Mouse (Mus musculus) R1 (cell line): ENCODE data around the gene Pkp3.

Source experiments
- DNase-seq: peaks from one replicate; pipeline ENCODE4 v3.0.0-alpha.2; 2018; ENCODE audit warnings: low read depth, low spot score

Gene Pkp3

GRCm38 (mm10) chr7:141094487-141095205 is 16.6 kb downstream of the Pkp3 start:
- no peak for DNase-seq

GRCm38 (mm10) chr7:141096021-141096420 is 18.0 kb downstream of the Pkp3 start:
- peak; percentile 65 for DNase-seq

- peak; percentile 88 for DNase-seq
Observed at GRCm38 (mm10) chr7:141096649-141097056, 18.6 kb downstream of the Pkp3 start.

- DNase-seq, result no peak
Observed at GRCm38 (mm10) chr7:141097177-141097576, 19.2 kb downstream of the Pkp3 start.

GRCm38 (mm10) chr7:141099911-141100691 is 22.1 kb downstream of the Pkp3 start, which contains the start of gene Sigirr:
Gene Sigirr, minus strand, starts transcription at chr7:141100572.
- DNase-seq, result peak; percentile 80

- DNase-seq, result no peak
Observed at GRCm38 (mm10) chr7:141103161-141103560, 25.1 kb downstream of the Pkp3 start.

- DNase-seq, result no peak
Observed at GRCm38 (mm10) chr7:141115874-141116273, 37.9 kb downstream of the Pkp3 start.

- DNase-seq, result peak; percentile 84
Observed at GRCm38 (mm10) chr7:141117636-141118035, 39.6 kb downstream of the Pkp3 start, which contains the start of gene Ano9. Gene Ano9, minus strand, starts transcription at chr7:141117806.

GRCm38 (mm10) chr7:141119487-141119886 is 41.5 kb downstream of the Pkp3 start:
- peak; percentile 33 for DNase-seq

GRCm38 (mm10) chr7:141120605-141121004 is 42.6 kb downstream of the Pkp3 start:
- no peak for DNase-seq

- peak; percentile 30 for DNase-seq
Observed at GRCm38 (mm10) chr7:141121051-141121531, 43.1 kb downstream of the Pkp3 start.

GRCm38 (mm10) chr7:141122245-141122644 is 44.2 kb downstream of the Pkp3 start, which contains the start of gene Ptdss2:
Gene Ptdss2, plus strand, starts transcription at chr7:141122382.
- peak; percentile 92 for DNase-seq

GRCm38 (mm10) chr7:141122689-141123516 is 44.9 kb downstream of the Pkp3 start:
- DNase-seq, result peak; percentile 100

GRCm38 (mm10) chr7:141123517-141123856 is 45.5 kb downstream of the Pkp3 start:
- DNase-seq, result no peak

- peak; percentile 95 for DNase-seq
Observed at GRCm38 (mm10) chr7:141131024-141131820, 53.2 kb downstream of the Pkp3 start.

GRCm38 (mm10) chr7:141131904-141132755 is 54.1 kb downstream of the Pkp3 start:
- no peak for DNase-seq
